Mouse (Mus musculus) gastrocnemius, postnatal 25 days (tissue): ENCODE measurements around the gene AC140267.1. TPM values are rescaled to one million over a fixed set of nuclear protein-coding genes. Genes with fewer than 3 reads are reported as not detected.

Experiments used
- DNase-seq: peaks from one replicate; pipeline ENCODE4 v3.0.0; 2022
- long read RNA-seq, 2 experiments: library from polyadenylated mRNA; stranded (forward); transcript quantifications; one replicate each; pipeline ENCODE4 v2.0.0; 2021
- total RNA-seq, 2 experiments: library from RNA; stranded (reverse); gene quantifications; 1 replicate in 1 of 2; 2 replicates in 1 of 2; pipeline ENCODE4 v1.2.3; 2021

Gene AC140267.1
- total RNA-seq = 1 to 10 TPM; 4.0 to 7.5 TPM
- long read RNA-seq, experiment 1 = 0 reads
- long read RNA-seq, experiment 2 = 0 reads

DNA sequence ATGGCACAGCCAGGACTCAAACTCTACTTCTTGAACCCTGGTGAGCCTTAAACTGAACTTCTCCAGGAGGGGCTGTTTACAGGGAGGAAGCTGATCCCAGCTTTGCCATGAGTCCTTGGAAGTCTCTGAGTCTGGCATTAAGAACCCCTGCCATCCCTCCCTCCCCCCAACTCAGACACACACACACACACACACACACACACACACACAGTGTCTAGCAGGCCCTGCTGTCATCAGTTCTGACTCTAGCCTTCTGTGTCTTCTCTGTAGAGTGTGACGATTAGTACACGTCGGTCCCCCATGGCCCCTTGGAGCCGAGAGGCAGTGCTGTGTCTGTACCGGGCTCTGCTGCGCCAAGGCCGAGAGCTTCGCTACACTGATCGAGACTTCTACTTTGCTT is at the start of gene AC140267.1:
Gene AC140267.1 (plus strand): TSS at position 301 of the 400 bp plus-strand sequence.
- DNase-seq = no peak

- no peak for DNase-seq
Observed at GRCm38 (mm10) chr15:80188927-80189326, 46.7 kb upstream of the AC140267.1 start.

DNA sequence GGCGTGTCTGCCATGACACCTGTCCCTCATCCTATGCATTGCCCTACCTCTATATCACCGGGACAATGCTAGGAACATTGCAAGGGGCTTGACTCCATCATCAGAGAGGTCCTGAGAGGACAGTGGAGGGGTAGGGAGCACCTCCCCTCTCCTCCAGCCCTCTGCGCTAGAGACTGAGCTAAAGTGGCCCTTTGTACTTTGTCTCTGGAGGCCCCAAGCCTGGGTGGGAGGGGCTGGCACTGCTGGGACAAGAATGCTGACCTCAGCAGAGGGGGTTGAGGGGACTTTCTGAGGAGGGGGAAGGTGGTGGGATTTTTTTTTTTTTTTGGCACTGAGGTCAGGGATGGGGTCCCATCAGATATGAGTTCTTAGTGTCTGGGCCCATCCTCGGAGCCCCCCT is 45.6 kb upstream of the AC140267.1 start:
- no peak for DNase-seq

DNA sequence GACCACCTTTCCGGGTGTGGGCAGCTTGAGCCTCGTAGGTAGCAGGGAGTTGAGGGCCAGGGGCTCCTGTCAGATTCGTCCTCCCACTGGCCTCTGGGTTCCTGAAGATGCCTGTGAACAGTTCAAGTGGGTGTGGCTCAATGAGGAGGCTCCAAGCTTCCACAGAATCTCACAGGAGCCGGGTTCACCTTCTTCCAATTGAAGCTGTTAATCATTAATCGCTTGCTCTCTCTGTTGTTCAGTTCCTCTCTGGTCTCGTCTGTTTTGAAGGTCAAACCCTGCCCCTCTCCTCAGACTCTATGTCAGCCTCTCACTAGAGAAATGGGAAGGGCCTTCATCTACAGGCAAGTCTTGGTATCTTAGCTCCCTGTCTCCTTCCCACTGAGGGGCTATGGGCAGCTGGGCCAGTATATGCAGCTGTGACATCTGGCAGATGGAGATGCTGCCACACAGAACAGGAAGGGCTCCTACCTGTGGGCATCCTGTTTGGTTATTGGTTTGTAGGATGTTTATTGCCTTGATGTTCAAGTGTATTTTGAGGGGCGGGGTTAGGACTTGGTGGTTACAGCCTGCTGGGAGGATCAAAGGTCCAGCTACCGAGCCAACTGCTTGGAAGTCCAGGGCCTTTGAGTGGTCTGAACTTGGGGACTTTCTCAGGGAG is 43.9 kb upstream of the AC140267.1 start:
- DNase-seq = no peak

- no peak for DNase-seq
Observed at GRCm38 (mm10) chr15:80192246-80192585, 43.4 kb upstream of the AC140267.1 start.

GRCm38 (mm10) chr15:80192847-80193246 is 42.8 kb upstream of the AC140267.1 start:
- no peak for DNase-seq

GRCm38 (mm10) chr15:80199556-80199955 is 36.1 kb upstream of the AC140267.1 start:
- no peak for DNase-seq

GRCm38 (mm10) chr15:80202111-80202775 is 33.4 kb upstream of the AC140267.1 start:
- DNase-seq = no peak

GRCm38 (mm10) chr15:80203406-80203805 is 32.2 kb upstream of the AC140267.1 start:
- no peak for DNase-seq

DNA sequence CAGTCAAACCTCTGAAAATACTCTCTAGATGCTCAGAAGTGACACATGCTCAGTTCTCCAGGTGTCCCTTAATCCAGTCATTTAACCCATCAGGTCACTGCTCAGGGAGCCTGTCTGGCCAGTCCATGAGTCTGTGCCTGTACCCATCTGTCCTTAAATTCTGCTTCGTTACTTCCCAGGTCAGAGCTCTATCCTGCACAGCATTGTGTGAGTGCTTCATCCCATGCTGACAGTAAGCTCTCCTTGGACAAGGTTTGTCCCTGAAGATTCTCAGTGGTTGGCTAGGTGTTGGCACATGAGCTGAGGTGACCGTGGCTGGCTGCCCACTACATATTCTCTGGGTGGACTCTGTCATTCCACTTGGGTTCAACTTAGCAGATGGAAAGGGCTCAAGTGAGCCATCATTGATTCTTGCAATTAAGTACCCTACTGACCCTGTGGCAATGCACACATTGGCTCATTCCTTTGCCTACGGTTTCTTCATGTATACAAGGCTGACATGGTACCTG is 29.5 kb upstream of the AC140267.1 start:
- no peak for DNase-seq

- no peak for DNase-seq
Observed at GRCm38 (mm10) chr15:80208446-80208845, 27.2 kb upstream of the AC140267.1 start.

DNA sequence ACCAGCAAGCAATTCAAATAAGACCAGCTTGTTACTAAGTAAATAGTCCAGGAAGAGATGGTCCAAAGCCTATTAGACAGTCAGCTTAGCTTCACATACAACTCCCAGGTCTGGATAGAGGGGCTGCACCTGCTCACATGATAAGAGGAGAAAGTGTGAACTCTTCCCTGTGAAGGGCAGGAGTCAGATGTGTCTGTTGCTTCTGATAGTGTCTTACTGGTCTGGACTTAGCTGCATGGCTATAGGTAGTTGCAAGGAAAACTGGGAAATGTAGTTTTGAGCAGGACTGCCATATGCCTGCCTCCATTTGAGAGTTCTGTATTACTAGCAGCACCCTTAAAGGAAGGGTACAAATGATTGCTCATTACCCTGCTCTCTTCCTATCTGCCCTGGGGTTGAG is 21.9 kb upstream of the AC140267.1 start:
- DNase-seq = no peak

DNA sequence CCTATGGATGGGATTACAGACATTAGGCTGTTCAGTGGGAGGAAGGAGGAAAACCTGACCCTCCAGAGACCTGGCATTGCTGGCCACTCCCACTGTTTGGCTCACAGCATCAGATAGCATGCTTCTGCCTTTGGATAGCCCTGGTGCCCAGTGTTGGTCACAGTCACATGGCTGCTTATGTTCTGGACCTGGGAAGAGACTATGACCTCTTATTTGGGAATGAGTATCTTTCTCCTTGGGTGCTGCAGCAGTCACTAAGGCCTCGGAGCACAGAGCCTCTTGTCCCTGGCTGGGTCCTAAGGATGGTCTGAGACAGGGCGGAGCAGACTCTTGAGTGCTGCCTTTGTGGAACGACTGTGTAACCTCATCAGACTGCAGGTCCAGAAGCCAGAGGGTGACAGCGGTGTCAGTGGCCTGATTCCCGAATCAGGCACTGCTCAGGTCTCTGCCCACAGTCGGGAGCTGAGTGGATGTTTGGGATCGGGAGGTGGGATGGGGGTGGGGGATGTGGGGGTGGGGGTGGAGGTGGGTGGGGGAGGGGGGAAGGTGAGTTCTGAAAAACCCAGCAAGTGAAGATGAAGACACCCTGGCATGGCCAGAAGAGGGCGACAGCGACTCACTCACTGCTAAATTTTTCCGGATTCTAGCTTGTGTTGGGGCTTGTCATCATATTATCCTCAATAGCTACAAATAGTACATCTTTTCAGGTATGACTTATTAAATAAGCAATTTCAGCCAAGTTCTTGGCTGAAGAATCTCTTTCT is 19.7 kb upstream of the AC140267.1 start:
- no peak for DNase-seq

DNA sequence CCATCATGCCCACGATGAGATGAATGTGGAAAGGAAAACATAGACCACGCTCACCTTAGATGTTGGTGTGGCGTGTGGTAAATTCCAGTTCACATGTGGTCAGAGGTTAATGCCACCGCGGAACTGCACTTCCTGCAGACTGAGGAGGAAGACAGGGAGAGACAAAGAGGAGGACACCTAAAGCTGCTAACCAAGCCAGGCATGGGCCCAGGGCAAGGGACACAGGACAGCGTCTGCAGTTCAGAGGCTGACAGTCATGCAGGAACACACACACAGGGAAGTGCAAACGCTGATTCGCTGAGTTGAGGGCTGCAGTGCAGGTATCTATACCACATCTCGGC is 19.2 kb upstream of the AC140267.1 start:
- no peak for DNase-seq

DNA sequence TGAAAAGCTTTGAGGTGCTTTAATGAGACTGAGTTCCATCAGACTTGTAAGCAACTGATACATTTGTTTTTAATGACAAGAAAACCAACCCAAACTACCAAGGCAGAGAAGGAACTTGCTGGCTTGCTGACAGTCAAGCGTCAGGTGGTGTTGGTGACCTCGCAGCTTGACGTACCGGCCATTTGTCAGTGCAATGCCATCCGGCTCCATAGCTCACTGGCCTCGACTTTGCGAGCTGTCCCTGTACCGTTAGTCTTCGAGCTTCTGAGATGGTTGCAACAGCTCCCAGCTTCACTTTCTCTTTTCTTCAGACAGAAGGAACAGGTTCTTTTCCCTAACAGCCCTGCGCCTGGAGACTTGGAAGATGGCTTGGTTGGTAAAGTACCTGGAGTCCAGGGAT is 18.2 kb upstream of the AC140267.1 start:
- no peak for DNase-seq

DNA sequence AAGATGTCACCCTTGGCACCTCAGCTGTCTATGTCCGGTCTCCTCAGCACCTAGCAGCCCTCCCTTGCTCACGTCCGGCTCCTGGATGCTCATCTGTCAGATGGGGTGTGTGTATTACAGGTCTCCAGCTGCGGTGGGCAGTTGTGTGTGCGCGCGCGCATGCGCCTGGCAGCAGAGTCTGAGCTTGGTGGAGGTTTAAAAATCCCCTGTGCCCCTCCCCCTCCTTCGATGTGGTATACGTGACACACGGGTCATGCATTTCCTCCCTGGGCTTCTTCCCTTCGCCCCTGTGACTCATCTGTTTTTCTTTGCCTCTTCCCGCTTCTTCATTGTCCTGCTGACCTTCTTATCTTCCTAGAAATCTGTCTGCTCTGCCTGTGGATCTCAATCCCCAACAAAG is 16.4 kb upstream of the AC140267.1 start:
- no peak for DNase-seq

DNA sequence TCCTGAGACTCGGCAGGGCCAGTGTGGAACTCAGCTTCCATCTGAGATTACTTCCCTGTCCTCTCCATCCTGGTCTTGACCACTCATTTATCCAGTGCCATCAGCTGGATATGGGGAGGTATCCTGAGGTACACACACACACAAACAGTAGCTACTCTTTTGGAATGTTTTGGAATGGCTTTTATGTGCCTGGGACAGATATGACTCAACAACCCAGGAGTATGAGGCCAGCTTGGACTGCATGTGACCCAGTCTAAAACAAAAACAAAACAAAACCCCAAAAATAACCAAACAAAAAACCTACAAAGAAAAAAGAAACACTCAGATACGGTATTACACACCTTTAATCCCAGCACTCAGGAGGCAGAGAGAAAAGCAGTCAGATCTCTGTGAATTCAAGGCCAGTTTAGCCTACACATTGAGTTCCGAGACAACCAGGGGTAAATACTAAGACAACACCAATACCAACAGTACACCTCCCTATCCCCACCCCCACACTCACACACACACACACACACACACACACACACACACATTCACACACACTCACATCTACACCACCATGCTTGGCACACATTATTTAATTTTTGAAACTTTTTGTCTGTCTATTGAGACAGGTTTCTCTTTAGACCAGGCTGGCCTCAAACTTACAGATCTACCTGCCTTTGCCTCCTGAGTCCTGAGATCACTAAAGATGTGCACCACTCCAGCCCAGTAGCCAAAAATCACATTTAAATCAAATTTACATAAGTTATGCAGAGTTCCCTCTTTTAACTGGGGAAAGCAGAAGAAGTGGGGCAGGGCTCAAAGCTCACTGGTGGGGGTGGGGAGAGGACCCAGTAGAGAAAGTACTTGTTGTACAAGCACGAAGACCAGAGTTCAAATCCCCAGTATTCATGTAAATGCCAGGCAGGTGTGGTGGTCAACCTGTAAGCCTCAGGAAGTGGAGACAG is 15.7 kb upstream of the AC140267.1 start:
- no peak for DNase-seq

DNA sequence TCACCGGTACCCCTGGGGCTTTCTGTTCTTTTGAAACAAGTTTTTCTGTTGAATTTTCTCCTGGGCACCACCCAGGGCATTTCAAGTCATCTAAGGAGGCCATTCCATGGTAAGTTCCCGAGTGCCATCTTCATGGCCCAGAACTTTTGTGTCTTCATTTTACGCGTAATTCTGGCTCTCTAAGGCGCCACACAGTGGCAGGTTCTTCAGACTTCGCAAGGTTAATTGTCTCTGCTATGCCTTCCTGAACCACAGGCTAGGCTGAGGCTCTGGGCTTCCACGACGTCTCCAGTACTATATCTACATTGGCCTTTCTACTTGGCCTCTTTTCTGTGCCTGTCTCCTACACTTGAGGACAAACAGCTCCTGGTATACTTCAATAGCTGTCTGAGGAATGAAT is 14.6 kb upstream of the AC140267.1 start:
- no peak for DNase-seq

GRCm38 (mm10) chr15:80223751-80224150 is 11.9 kb upstream of the AC140267.1 start:
- DNase-seq = no peak

- DNase-seq = peak; percentile 43
Observed at GRCm38 (mm10) chr15:80225208-80225607, 10.4 kb upstream of the AC140267.1 start.

- no peak for DNase-seq
Observed at GRCm38 (mm10) chr15:80225796-80226195, 9.8 kb upstream of the AC140267.1 start.
